11 mouse cellular contexts compared by ENCODE assay signal in genomic region chr15:84960692-84961091, GRCm38 (mm10). TPM values are rescaled to one million over a fixed set of nuclear protein-coding genes. Genes with fewer than 3 reads are reported as not detected.
DNase-seq lines count a peak whose midpoint lies in the region; ATAC-seq lines count a peak whose summit lies in the region.
"Had no signal": no experiment of that assay in that cellular context is flagged by ENCODE, and none has a peak within 500 bp of the region (broad histone marks: within the 10 kb centered on the region; RNA-seq: fewer than 3 reads in every experiment).

No protein-coding gene starts in this region.

- H3K4me3 ChIP-seq in forebrain, embryonic 10.5 days: no peak overlapping the region; the same call in 1 of the 2 replicates
- no peak overlapping the region for H3K4me3 ChIP-seq in forebrain, embryonic 11.5 days (ENCODE audit: low read depth, low read length)
- H3K4me3 ChIP-seq in forebrain, embryonic 14.5 days (ENCODE audit: low read depth, low read length): no peak overlapping the region
- H3K4me3 ChIP-seq: stomach, embryonic 15.5 days had no signal

- 0 out of 2 replicates have a peak overlapping the region, but pooled peaks have one; percentile 26 for H3K27ac ChIP-seq in forebrain, embryonic 10.5 days
- H3K27ac ChIP-seq in forebrain, embryonic 11.5 days (ENCODE audit: low read depth, low read length): no peak overlapping the region
- H3K27ac ChIP-seq in forebrain, embryonic 14.5 days (ENCODE audit: low read depth, low read length): no peak overlapping the region
- H3K27ac ChIP-seq: stomach, embryonic 15.5 days had no signal

- WGBS in forebrain, embryonic 10.5 days: 20% methylated on average over 8 of the region's 8 CpGs
- WGBS in forebrain, embryonic 11.5 days: 19% methylated on average over 8 of the region's 8 CpGs
- 26% methylated on average over 8 of the region's 8 CpGs for WGBS in forebrain, embryonic 14.5 days

- H3K36me3 ChIP-seq in forebrain, embryonic 10.5 days (replicated peaks): peaks cover 34% of the 10 kb centered on the region
- no peaks in the 10 kb centered on the region for H3K36me3 ChIP-seq in forebrain, embryonic 11.5 days (ENCODE audit: control insufficient read depth, insufficient read depth, low read length)
- peaks cover 17% of the 10 kb centered on the region for H3K36me3 ChIP-seq in forebrain, embryonic 14.5 days (ENCODE audit: control insufficient read depth, insufficient read depth, low read length)

- intact Hi-C loops in left cerebral cortex, postnatal 25 days (cut with DNase I): loop anchor here (2.0 kb wide), 1 partner anchor 26 kb away; no protein-coding TSS in a partner anchor

- no peak overlapping the region for H3K9ac ChIP-seq in forebrain, embryonic 11.5 days (ENCODE audit: low read length)
- peak overlapping the region; percentile 40; the same call in 1 of the 2 replicates for H3K9ac ChIP-seq in forebrain, embryonic 14.5 days (ENCODE audit: low read length)
- H3K9ac ChIP-seq: lung, embryonic 14.5 days; stomach, embryonic 15.5 days had no signal

- peaks cover 22% of the 10 kb centered on the region for H3K4me1 ChIP-seq in forebrain, embryonic 10.5 days
- peaks cover 4% of the 10 kb centered on the region; the same call in 1 of the 2 replicates for H3K4me1 ChIP-seq in forebrain, embryonic 11.5 days (replicated peaks; ENCODE audit: control insufficient read depth, insufficient read depth, low read length)
- peaks cover 11% of the 10 kb centered on the region for H3K4me1 ChIP-seq in forebrain, embryonic 14.5 days (ENCODE audit: control insufficient read depth, insufficient read depth, low read length)

- no peaks in the 10 kb centered on the region for H3K27me3 ChIP-seq in forebrain, embryonic 10.5 days (ENCODE audit: poor library complexity, severe bottlenecking)
- no peaks in the 10 kb centered on the region for H3K27me3 ChIP-seq in forebrain, embryonic 11.5 days (ENCODE audit: control insufficient read depth, insufficient read depth, low read length)
- no peaks in the 10 kb centered on the region for H3K27me3 ChIP-seq in forebrain, embryonic 14.5 days (replicated peaks; ENCODE audit: control insufficient read depth, insufficient read depth, low read length)
- H3K27me3 ChIP-seq: stomach, embryonic 15.5 days had no signal

- no peak for DNase-seq in forebrain, embryonic 10.5 days (ENCODE audit: extremely low spot score, low spot score)
- no peak for DNase-seq in forebrain, embryonic 11.5 days (ENCODE audit: low spot score)
- DNase-seq in adrenal gland, postnatal 14 days: peak; percentile 52
- peak; percentile 28 for DNase-seq in forebrain, embryonic 14.5 days (ENCODE audit: low spot score)
- DNase-seq in left cerebral cortex, postnatal 25 days (ENCODE audit: low spot score in 2 of 2): peak; percentile 74 to 93
- DNase-seq in urinary bladder, adult 18-20 months (ENCODE audit: low spot score in 2 of 2): no peak
- DNase-seq in urinary bladder, postnatal 25 days (ENCODE audit: low spot score): no peak
- DNase-seq: lung, embryonic 14.5 days had no signal

- no peak for ATAC-seq in forebrain, embryonic 11.5 days (replicated peaks; ENCODE audit: low FRiP score)
- peak; percentile 14; the same call in 1 of the 2 replicates for ATAC-seq in forebrain, embryonic 14.5 days
- ATAC-seq in megakaryocyte progenitor cell, adult 5-6 weeks (replicated peaks; ENCODE audit: poor library complexity): no peak

- no peak overlapping the region for H3K4me2 ChIP-seq in forebrain, embryonic 11.5 days (ENCODE audit: low read depth, low read length, severe bottlenecking)
- no peak overlapping the region for H3K4me2 ChIP-seq in forebrain, embryonic 14.5 days (ENCODE audit: low read length)
- H3K4me2 ChIP-seq: lung, embryonic 14.5 days; stomach, embryonic 15.5 days had no signal

- H3K9me3 ChIP-seq in forebrain, embryonic 10.5 days: no peaks in the 10 kb centered on the region
- no peaks in the 10 kb centered on the region for H3K9me3 ChIP-seq in forebrain, embryonic 11.5 days (ENCODE audit: control insufficient read depth, low read length)
- H3K9me3 ChIP-seq in forebrain, embryonic 14.5 days (replicated peaks; ENCODE audit: control insufficient read depth, low read length): no peaks in the 10 kb centered on the region
- H3K9me3 ChIP-seq: stomach, embryonic 15.5 days had no signal

RNA-seq across cellular contexts. Expression of gene 5031439G07Rik, which starts 27.7 kb away (rescaled TPM):
- polyA plus RNA-seq in forebrain, embryonic 10.5 days (2016; fragmentation: Nextera tagmentation; extraction: Ambion mirVana): 9.6 and 9.8 TPM in 2 replicates
- polyA plus RNA-seq in forebrain, embryonic 11.5 days (2014; fragmentation: Nextera tagmentation; extraction: Ambion mirVana): 16.2 and 28.6 TPM in 2 replicates
- 24.9 and 32.2 TPM in 2 replicates for total RNA-seq in adrenal gland, postnatal 14 days (2021)
- polyA plus RNA-seq in forebrain, embryonic 14.5 days (2014; fragmentation: Nextera tagmentation; extraction: Ambion mirVana): 14.1 and 16.1 TPM in 2 replicates
- total RNA-seq in left cerebral cortex, postnatal 25 days (2021): 10 to 100 TPM; 77.7 to 82.7 TPM
- total RNA-seq in megakaryocyte progenitor cell, adult 5-6 weeks (2015): 8.0 and 10.0 TPM in 2 replicates
- total RNA-seq in megakaryocyte progenitor cell, adult 5-6 weeks (2017): 11.7 and 17.7 TPM in 2 replicates

RNA-seq across cellular contexts. Expression of gene Nup50, which starts 37.5 kb away (rescaled TPM):
- polyA plus RNA-seq in forebrain, embryonic 10.5 days (2016; fragmentation: Nextera tagmentation; extraction: Ambion mirVana): 75.8 and 77.5 TPM in 2 replicates
- 75.8 and 79.7 TPM in 2 replicates for polyA plus RNA-seq in forebrain, embryonic 11.5 days (2014; fragmentation: Nextera tagmentation; extraction: Ambion mirVana)
- 30.9 and 33.1 TPM in 2 replicates for total RNA-seq in adrenal gland, postnatal 14 days (2021)
- polyA plus RNA-seq in forebrain, embryonic 14.5 days (2014; fragmentation: Nextera tagmentation; extraction: Ambion mirVana): 28.3 and 33.3 TPM in 2 replicates
- total RNA-seq in left cerebral cortex, postnatal 25 days (2021): 10 to 100 TPM; 32.5 to 34.5 TPM
- total RNA-seq in megakaryocyte progenitor cell, adult 5-6 weeks (2015): 43.6 and 44.8 TPM in 2 replicates
- 87.7 and 99.3 TPM in 2 replicates for total RNA-seq in megakaryocyte progenitor cell, adult 5-6 weeks (2017)

RNA-seq across cellular contexts. Expression of gene Gm29666, which starts 40.9 kb away (rescaled TPM):
- 1.1 and 1.3 TPM in 2 replicates for polyA plus RNA-seq in forebrain, embryonic 10.5 days (2016; fragmentation: Nextera tagmentation; extraction: Ambion mirVana)
- 0.79 and 1.5 TPM in 2 replicates for polyA plus RNA-seq in forebrain, embryonic 11.5 days (2014; fragmentation: Nextera tagmentation; extraction: Ambion mirVana)
- total RNA-seq in adrenal gland, postnatal 14 days (2021): 0.30 TPM in 2 replicates
- polyA plus RNA-seq in forebrain, embryonic 14.5 days (2014; fragmentation: Nextera tagmentation; extraction: Ambion mirVana): 0.30 and 0.40 TPM in 2 replicates
- 1 to 10 TPM; 1.1 to 1.2 TPM for total RNA-seq in left cerebral cortex, postnatal 25 days (2021)
- 0.25 and 0.46 TPM in 2 replicates for total RNA-seq in megakaryocyte progenitor cell, adult 5-6 weeks (2015)
- 0.20 and 0.25 TPM in 2 replicates for total RNA-seq in megakaryocyte progenitor cell, adult 5-6 weeks (2017)

RNA-seq across cellular contexts. Expression of gene Upk3a, which starts 56.2 kb away (rescaled TPM):
- polyA plus RNA-seq in forebrain, embryonic 10.5 days (2016; fragmentation: Nextera tagmentation; extraction: Ambion mirVana): not detected in 2 replicates
- polyA plus RNA-seq in forebrain, embryonic 11.5 days (2014; fragmentation: Nextera tagmentation; extraction: Ambion mirVana): not detected in 2 replicates
- not detected in 2 replicates for total RNA-seq in adrenal gland, postnatal 14 days (2021)
- polyA plus RNA-seq in forebrain, embryonic 14.5 days (2014; fragmentation: Nextera tagmentation; extraction: Ambion mirVana): 1.1 and 1.3 TPM in 2 replicates
- total RNA-seq in left cerebral cortex, postnatal 25 days (2021): not detected
- not detected in 2 replicates for total RNA-seq in megakaryocyte progenitor cell, adult 5-6 weeks (2015)
- total RNA-seq in megakaryocyte progenitor cell, adult 5-6 weeks (2017): not detected in 2 replicates
- total RNA-seq: heart, postnatal 14 days had no signal

Comparison
In these comparisons a context has a peak if more than half of its experiments do, and no peak if none do; other contexts are left out.
1. DNase-seq: peak in adrenal gland, postnatal 14 days (single experiment), forebrain, embryonic 14.5 days (single experiment) and left cerebral cortex, postnatal 25 days (2 of 2); none in forebrain, embryonic 10.5 days (single experiment), forebrain, embryonic 11.5 days (single experiment), urinary bladder, adult 18-20 months (0 of 2) and urinary bladder, postnatal 25 days (single experiment).